Mouse (Mus musculus) brain, adult 2 months (tissue): ENCODE results near the gene Arid3b.
"Not testable (repeated sequence)": the region's sequence is repeated elsewhere in the genome, so short reads cannot be mapped to it uniquely, and the experiment has no call there.

Experiments
- DNase-seq: peaks from one replicate; pipeline ENCODE4 v3.0.0; 2011; ENCODE audit warnings: low read depth, low spot score

The Arid3b gene

GRCm38 (mm10) chr9:57836581-57837170 lies at the start of gene Arid3b:
Gene Arid3b, minus strand, starts transcription at chr9:57836793.
- peak; percentile 98 for DNase-seq

GRCm38 (mm10) chr9:57883413-57883812 lies 46.8 kb upstream of the Arid3b start:
- DNase-seq, result no peak

DNA sequence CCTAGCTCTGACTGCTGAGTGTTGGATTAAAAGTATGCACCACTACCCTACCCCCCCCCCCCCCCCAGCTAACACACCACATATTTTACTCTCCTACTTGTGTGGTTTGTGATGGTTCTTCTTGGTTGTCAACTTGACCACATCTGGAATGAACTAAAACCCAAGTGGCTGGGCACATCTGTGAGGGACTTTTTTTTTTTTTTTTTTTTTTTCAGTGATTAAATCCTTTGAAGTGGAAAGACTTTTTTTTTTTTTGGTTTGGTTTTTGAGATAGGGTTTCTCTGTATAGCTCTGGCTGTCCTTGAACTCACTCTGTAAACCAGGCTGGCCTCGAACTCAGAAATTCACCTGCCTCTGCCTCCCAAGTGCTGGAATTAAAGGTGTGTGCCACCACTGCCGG lies 45.2 kb upstream of the Arid3b start:
- DNase-seq, result not testable (repeated sequence)

GRCm38 (mm10) chr9:57880278-57880677 lies 43.7 kb upstream of the Arid3b start:
- peak; percentile 13 for DNase-seq

DNA sequence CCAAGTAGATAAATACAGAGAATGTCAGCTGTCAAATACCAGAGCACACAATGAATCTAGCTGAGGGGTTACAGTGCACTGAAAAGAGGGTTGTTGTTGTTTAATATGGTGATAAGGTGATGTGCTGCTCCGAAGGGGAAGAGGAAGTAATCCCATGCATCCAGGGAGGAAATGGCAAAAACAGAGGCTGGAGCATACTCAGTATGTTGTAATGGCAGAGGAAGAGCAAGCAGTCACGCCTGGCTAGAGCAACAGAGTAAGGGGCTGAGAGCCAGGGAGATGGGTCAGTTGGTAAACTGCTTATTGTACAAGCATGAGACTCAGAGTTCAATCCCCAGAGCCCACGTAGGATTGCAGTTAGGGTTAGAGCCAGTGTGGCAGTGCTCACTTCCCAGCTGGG lies 42.6 kb upstream of the Arid3b start:
- no peak for DNase-seq

GRCm38 (mm10) chr9:57874994-57875393 lies 38.4 kb upstream of the Arid3b start:
- DNase-seq, result peak; percentile 33

DNA sequence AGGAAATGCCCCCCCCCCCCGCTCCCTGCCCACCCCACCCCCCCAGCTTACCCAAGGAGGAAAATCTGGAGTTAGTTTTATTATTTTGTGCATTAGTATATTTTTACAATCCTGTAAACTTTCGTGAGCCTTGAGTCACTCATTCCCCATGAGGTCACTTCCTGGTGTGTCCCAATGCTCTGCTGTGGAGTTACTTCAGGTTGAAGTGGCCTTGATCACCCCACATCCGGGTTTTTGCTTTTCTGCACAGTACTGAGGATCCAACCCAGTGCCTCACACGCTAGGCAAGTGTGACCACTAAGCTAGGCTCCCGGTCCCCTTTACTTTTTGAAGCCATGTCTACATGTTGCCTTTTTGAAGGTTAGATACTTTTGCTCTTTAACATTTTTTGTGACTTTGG lies 37.5 kb upstream of the Arid3b start:
- no peak for DNase-seq

DNA sequence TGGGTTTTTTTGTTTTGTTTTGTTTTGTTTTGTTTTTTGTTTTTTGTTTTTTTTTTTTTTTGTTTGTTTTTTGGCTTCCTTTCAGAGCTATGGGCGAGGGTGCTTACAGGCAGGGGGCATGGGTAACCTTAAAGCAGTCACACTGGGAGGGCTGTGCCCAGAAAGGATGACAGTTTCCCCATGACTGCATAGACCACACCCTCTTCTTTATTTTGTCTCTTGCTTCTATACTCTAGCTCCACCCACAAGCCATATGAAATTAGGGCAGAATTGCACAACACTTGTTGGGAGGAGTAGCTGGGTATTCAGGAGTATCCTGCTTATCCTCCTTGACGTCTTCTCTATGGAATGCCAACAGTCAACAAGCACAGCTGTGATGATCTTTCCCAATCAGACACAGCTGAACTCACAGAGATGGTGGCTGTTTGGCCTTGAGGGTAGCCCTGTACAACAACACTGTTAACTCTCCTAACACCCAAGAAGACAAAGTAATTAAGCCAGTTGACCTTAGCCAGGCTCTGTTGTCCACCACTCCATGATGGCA lies 33.8 kb upstream of the Arid3b start:
- DNase-seq, result no peak

DNA sequence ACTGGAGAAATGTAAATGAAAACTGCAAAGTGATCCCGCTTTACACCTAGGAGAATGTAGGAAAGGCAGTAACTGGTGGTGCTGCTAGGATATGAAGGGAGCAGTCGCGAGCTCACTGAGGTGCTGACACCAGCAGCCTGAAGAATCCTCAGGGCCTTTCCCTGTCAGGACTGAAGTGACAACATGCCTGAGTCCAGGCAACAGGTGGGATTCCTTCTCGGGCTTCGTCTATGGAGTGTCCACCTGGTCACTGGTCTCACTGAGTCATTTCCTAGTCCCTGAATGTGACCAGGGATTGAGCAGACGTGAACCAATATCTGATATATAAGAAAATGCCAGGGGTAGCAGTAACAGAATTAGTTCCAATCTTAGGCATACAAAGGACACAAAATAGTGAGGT lies 32.2 kb upstream of the Arid3b start:
- no peak for DNase-seq

- peak; percentile 57 for DNase-seq
Observed at GRCm38 (mm10) chr9:57867880-57868279, 31.3 kb upstream of the Arid3b start.

DNA sequence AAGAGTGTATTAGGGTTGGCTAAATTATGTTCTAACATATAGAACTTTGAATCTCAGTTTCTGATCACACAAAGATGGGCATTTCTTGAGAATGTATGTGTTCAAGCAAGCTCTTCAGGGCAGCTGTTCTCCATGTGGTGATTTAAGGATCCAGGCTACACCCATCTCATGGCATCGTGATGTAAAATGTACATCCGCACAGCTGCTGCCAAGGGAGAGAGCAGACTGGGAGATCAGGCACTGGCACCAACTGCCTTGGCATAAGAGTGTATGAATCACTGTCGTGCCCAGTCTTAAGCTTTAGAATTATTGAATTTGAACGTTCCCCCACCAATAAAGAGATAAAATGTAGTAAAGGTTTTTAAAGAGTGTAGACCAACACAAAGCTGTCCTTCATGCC lies 30.6 kb upstream of the Arid3b start:
- peak; percentile 87 for DNase-seq

GRCm38 (mm10) chr9:57866530-57866929 lies 29.9 kb upstream of the Arid3b start:
- DNase-seq, result peak; percentile 71

DNA sequence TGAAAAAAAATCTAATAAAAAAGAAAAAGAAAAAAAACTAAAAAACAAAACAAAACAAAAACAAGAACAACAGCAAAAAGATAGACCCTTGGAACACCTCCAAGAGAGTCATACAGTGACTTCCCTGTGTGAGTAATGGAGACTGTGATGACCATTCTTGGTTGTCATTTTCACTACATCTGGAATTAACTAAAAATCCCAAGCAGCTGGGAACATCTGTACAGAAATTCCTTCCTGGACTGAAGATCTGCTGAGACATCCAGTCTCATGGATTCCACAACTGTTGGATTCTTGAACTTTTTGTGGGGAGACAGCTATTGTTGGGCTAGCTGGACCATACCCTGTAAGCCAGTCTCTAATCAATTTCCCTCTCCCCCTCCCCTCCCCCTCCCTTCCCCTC lies 27.7 kb upstream of the Arid3b start:
- DNase-seq, result no peak

DNA sequence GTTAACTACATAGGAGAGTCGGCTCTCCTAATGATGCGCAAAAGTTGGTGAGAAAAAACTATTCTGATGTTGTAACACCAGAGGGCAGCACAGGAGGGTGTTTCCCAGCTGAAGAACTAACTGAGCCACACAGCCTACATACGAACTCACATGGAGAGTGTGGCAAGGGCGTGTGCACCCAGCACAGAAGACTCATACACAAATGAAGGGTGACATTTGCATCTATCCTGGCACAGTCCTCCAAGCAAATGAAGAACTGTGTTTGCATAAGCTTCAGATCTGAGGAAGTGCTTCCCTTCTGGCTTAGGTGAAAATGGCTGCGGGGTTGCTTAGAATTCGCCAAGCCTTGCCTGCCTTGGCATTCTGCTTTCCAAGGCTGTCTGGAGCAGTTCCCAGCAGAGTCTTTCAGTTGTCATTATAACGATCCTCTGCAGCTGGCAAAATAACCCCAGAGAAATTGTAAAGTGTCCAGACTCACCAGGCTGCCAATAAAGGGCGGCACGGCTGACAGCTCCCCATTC lies 25.4 kb upstream of the Arid3b start:
- peak; percentile 91 for DNase-seq

DNA sequence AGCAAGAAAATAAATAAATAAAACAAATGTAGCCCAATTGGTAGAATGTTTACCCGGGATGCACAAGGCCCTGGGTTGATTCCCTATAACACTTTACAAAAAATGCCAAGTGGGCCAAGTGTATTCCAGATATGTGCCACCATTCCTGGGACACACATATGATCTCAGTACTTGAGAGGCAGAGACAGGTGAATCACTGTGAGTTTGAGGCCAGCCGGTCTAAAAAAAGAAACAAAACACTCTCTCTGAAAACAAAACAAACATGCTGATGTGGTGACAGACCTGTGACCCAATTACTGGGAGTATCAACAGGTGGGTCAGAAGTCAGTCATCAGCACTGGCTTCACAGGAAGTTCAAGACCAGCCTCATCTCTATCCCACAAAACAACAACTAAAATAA lies 19.9 kb upstream of the Arid3b start:
- no peak for DNase-seq

GRCm38 (mm10) chr9:57854280-57854679 lies 17.7 kb upstream of the Arid3b start:
- DNase-seq, result peak; percentile 7

- no peak for DNase-seq
Observed at GRCm38 (mm10) chr9:57839032-57839431, 2.4 kb upstream of the Arid3b start.

- DNase-seq, result no peak
Observed at GRCm38 (mm10) chr9:57835841-57836514, 615 bp downstream of the Arid3b start.

GRCm38 (mm10) chr9:57834629-57835417 lies 1.8 kb downstream of the Arid3b start:
- DNase-seq, result no peak

DNA sequence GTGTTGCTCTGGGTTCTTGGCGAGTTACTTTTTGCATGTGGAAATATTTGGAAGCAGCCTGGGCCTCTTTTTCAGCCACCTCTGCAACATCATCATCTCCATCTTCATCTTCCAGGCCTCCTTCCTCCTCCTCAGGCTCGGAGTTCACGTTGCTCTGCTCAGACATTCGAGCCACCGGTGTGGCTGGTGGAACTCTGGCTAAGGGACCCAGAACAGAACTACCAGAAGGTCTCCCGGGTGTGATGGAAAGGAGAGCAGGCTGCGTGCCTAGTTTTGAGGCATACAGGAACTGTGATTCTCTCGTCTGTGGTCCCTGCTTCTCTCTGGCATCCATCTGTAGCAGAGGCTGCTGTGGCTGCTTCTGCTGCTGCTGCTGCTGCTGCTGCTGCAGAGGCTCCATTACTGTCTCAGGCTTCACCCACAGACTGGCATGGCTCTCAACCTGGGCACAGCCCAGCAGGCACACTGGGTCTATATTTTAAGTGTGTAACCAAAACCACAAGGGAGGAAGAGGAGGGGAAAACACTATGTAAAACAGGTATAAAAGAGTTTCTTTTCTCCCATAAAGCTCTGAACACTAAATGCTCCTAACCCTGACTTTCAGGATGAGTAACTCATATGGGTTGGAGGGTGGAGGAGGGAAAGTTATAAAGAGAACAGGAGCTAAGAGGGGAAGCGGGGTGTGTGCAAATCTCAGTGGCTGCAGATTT lies 2.7 kb downstream of the Arid3b start:
- peak; percentile 67 for DNase-seq

- DNase-seq, result peak; percentile 96
Observed at GRCm38 (mm10) chr9:57831267-57832082, 5.1 kb downstream of the Arid3b start.
